Mouse (Mus musculus) monocyte, adult 2 months (primary cell): ENCODE measurements around the gene Kcnt2.

Source experiments
- DNase-seq, 2 experiments: peaks; one replicate each; pipeline ENCODE4 v3.0.0; 2022; ENCODE audit warnings: low spot score in 2 of 2, low read depth in 1 of 2

Kcnt2 gene

GRCm38 (mm10) chr1:140245876-140246597 is at the start of gene Kcnt2:
TSS of gene Kcnt2 (plus strand) at chr1:140246158.
- DNase-seq, result no peak

GRCm38 (mm10) chr1:140205329-140205728 is 40.6 kb upstream of the Kcnt2 start:
- DNase-seq, result no peak

- DNase-seq, result no peak
Measured at GRCm38 (mm10) chr1:140225221-140225620, 20.7 kb upstream of the Kcnt2 start.

- no peak for DNase-seq
Measured at GRCm38 (mm10) chr1:140226673-140227072, 19.3 kb upstream of the Kcnt2 start.

GRCm38 (mm10) chr1:140245465-140245864 is 493 bp upstream of the Kcnt2 start:
- no peak for DNase-seq

GRCm38 (mm10) chr1:140264696-140265095 is 18.7 kb downstream of the Kcnt2 start:
- no peak for DNase-seq

GRCm38 (mm10) chr1:140266047-140266446 is 20.1 kb downstream of the Kcnt2 start:
- no peak for DNase-seq

- DNase-seq, result no peak
Measured at GRCm38 (mm10) chr1:140266643-140267286, 20.8 kb downstream of the Kcnt2 start.

- no peak for DNase-seq
Measured at GRCm38 (mm10) chr1:140267288-140267687, 21.3 kb downstream of the Kcnt2 start.

- no peak for DNase-seq
Measured at GRCm38 (mm10) chr1:140273624-140274023, 27.7 kb downstream of the Kcnt2 start.

- no peak for DNase-seq
Measured at GRCm38 (mm10) chr1:140275813-140276212, 29.9 kb downstream of the Kcnt2 start.

- DNase-seq, result no peak
Measured at GRCm38 (mm10) chr1:140293140-140293539, 47.2 kb downstream of the Kcnt2 start.

GRCm38 (mm10) chr1:140295482-140295881 is 49.5 kb downstream of the Kcnt2 start:
- no peak for DNase-seq

GRCm38 (mm10) chr1:140304244-140304643 is 58.3 kb downstream of the Kcnt2 start:
- no peak for DNase-seq

GRCm38 (mm10) chr1:140305344-140305743 is 59.4 kb downstream of the Kcnt2 start:
- DNase-seq, result no peak

- DNase-seq, result no peak
Measured at GRCm38 (mm10) chr1:140306339-140306738, 60.4 kb downstream of the Kcnt2 start.

- DNase-seq, result no peak
Measured at GRCm38 (mm10) chr1:140310739-140311138, 64.8 kb downstream of the Kcnt2 start.

- no peak for DNase-seq
Measured at GRCm38 (mm10) chr1:140325088-140325487, 79.1 kb downstream of the Kcnt2 start.

GRCm38 (mm10) chr1:140326709-140327108 is 80.8 kb downstream of the Kcnt2 start:
- DNase-seq, result no peak

- DNase-seq, result no peak
Measured at GRCm38 (mm10) chr1:140333702-140334101, 87.7 kb downstream of the Kcnt2 start.

GRCm38 (mm10) chr1:140338417-140338816 is 92.5 kb downstream of the Kcnt2 start:
- DNase-seq, result no peak

- DNase-seq, result no peak
Measured at GRCm38 (mm10) chr1:140339368-140339767, 93.4 kb downstream of the Kcnt2 start.

GRCm38 (mm10) chr1:140364787-140365186 is 118.8 kb downstream of the Kcnt2 start:
- DNase-seq, result no peak
